Mouse (Mus musculus) myocyte (in vitro differentiated cells): Measurements from ENCODE around the gene Dpep3.

ENCODE experiments used
- CEBPB ChIP-seq: IDR thresholded peaks from 2 replicates; pipeline ENCODE4 v1.6.1; 2011; ENCODE audit warnings: mild to moderate bottlenecking, moderate library complexity; ENCODE audit not compliant: poor library complexity, insufficient read depth, severe bottlenecking
- E2F4 ChIP-seq: IDR thresholded peaks from one replicate; pipeline ENCODE4 v1.6.1; 2011; ENCODE audit warnings: mild to moderate bottlenecking, control low read depth, moderate library complexity; ENCODE audit not compliant: insufficient read depth
- MAX ChIP-seq: IDR thresholded peaks from one replicate; pipeline ENCODE4 v1.6.1; 2011; ENCODE audit warnings: low read depth, mild to moderate bottlenecking, control low read depth
- MYOG ChIP-seq, 3 experiments: IDR thresholded peaks; one replicate each; pipeline ENCODE4 v1.6.1; 2011; ENCODE audit warnings: control low read depth in 2 of 3, low read depth in 2 of 3, mild to moderate bottlenecking in 2 of 3; ENCODE audit not compliant: insufficient read length in 2 of 3, control insufficient read depth in 1 of 3, insufficient read depth in 1 of 3
- POLR2A ChIP-seq: IDR thresholded peaks from one replicate; pipeline ENCODE4 v1.6.1; 2011; ENCODE audit warnings: low read depth, mild to moderate bottlenecking, control low read depth, moderate library complexity; ENCODE audit not compliant: insufficient read length
- POLR2AphosphoS2 ChIP-seq: IDR thresholded peaks from one replicate; pipeline ENCODE4 v1.6.1; 2011; ENCODE audit warnings: low read depth, control low read depth; ENCODE audit not compliant: insufficient read length
- SRF ChIP-seq: IDR thresholded peaks from one replicate; pipeline ENCODE4 v1.6.1; 2011; ENCODE audit warnings: low read depth; ENCODE audit not compliant: control insufficient read depth, insufficient read length
- USF1 ChIP-seq: IDR thresholded peaks from one replicate; pipeline ENCODE4 v1.6.1; 2011; ENCODE audit warnings: low read depth, mild to moderate bottlenecking, control low read depth, moderate library complexity

DNA sequence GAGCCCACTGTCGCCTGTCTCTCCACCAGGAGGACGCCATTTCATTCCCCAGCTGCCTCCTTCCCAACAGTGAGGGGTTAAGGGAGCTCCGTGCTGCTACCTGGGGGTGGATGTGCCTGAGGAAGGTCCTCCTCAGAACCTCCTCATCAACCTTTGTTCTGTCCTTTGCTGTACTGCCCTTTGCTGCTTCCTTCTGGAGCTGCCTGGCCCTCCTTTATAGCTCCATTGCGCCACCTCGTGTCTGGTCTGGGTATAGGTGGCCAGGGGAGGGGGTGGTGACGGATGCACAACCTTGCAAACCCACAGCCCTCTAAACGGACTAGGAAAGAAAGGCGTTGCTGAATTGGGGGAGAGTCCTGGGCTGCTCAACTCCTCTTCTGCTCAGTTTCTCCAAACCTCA, 48.6 kb downstream of the Dpep3 start:
- TF ChIP-seq E2F4 (no peak), POLR2A (no peak), MAX (no peak), USF1 (no peak), SRF (no peak), CEBPB (no peak), POLR2AphosphoS2 (no peak), MYOG (IDR thresholded peaks at IDR 0.05; ENCODE audit: control insufficient read depth in 1 of 3, insufficient read depth in 1 of 3, insufficient read length in 2 of 3, low read depth in 2 of 3) (no peak)
